Mouse (Mus musculus) heart, embryonic 11.5 days (tissue): ENCODE data around the gene D1Pas1. TPM values are rescaled to one million over a fixed set of nuclear protein-coding genes. Genes with fewer than 3 reads are reported as not detected.

Source experiments
- ATAC-seq: fragments of 200-750 bp; cut with Nextera tagmentation; replicated peaks from 2 replicates; pipeline ENCODE4 v1.8.0; 2017; ENCODE audit warnings: moderate library complexity; ENCODE audit not compliant: insufficient number of reproducible peaks, low FRiP score, low TSS enrichment
- H3K27ac ChIP-seq: fragments of 300-500 bp; sonication (generic); 2 replicates; pipeline ENCODE4 v1.5.1; 2014; ENCODE audit warnings: mild to moderate bottlenecking, low read depth, low read length
- H3K27me3 ChIP-seq: fragments of 300-500 bp; sonication (generic); 2 replicates; pipeline ENCODE4 v1.6.1; 2014; ENCODE audit warnings: mild to moderate bottlenecking, low read length, mixed read lengths; ENCODE audit not compliant: control insufficient read depth, insufficient read depth
- H3K36me3 ChIP-seq: fragments of 300-500 bp; sonication (generic); 2 replicates; pipeline ENCODE4 v1.6.1; 2014; ENCODE audit warnings: mild to moderate bottlenecking, low read length, moderate library complexity, mixed read lengths; ENCODE audit not compliant: control insufficient read depth, insufficient read depth
- H3K4me1 ChIP-seq: fragments of 300-500 bp; sonication (generic); 2 replicates; pipeline ENCODE4 v1.6.1; 2014; ENCODE audit warnings: low read length; ENCODE audit not compliant: control insufficient read depth, insufficient read depth
- H3K4me2 ChIP-seq: fragments of 300-500 bp; sonication (generic); 2 replicates; pipeline ENCODE4 v1.6.1; 2014; ENCODE audit warnings: mild to moderate bottlenecking, moderate library complexity
- H3K4me3 ChIP-seq: fragments of 300-500 bp; sonication (generic); 2 replicates; pipeline ENCODE4 v1.5.1; 2014; ENCODE audit warnings: low read depth, low read length
- H3K9ac ChIP-seq: fragments of 300-500 bp; sonication (generic); 2 replicates; pipeline ENCODE4 v1.6.1; 2014; ENCODE audit warnings: mild to moderate bottlenecking, low read depth, low read length, moderate library complexity
- H3K9me3 ChIP-seq: fragments of 300-500 bp; sonication (generic); replicated peaks from 2 replicates; pipeline ENCODE4 v1.6.1; 2016; ENCODE audit warnings: low read length; ENCODE audit not compliant: control insufficient read depth
- WGBS: fragments of 180-500 bp; shearing (Covaris S2); extraction: QIAGEN DNeasy Blood & Tissue Kit; methylation state at CpG from one replicate; pipeline ENCODE4 v1.1.7; 2014; ENCODE audit not compliant: insufficient replicate concordance; 5-methylcytosine and 5-hydroxymethylcytosine counted together
- polyA plus RNA-seq: library from polyadenylated mRNA; unstranded; fragments of >200 nt; fragmentation: Nextera tagmentation; extraction: Ambion mirVana; gene quantifications from 2 replicates; pipeline ENCODE4 v1.2.1, GENCODE M21; 2014

Gene D1Pas1
- polyA plus RNA-seq, 1 experiment from 2014 or later: 0.21 TPM

- no peaks in the 10 kb centered on the region for H3K36me3 ChIP-seq
- H3K27me3 ChIP-seq: no peaks in the 10 kb centered on the region
- no peak for ATAC-seq
- H3K9ac ChIP-seq: no peak overlapping the region
- no peaks in the 10 kb centered on the region for H3K4me1 ChIP-seq
- no peak overlapping the region for H3K4me2 ChIP-seq
- WGBS: 84% methylated on average over 8 of the region's 8 CpGs
- H3K4me3 ChIP-seq: no peak overlapping the region
- no peak overlapping the region for H3K27ac ChIP-seq
- no peaks in the 10 kb centered on the region for H3K9me3 ChIP-seq
Measured at GRCm38 (mm10) chr1:186979465-186979864, 12.2 kb downstream of the D1Pas1 start.

- no peak overlapping the region for H3K4me3 ChIP-seq
- H3K9me3 ChIP-seq: no peaks in the 10 kb centered on the region
- H3K4me1 ChIP-seq: no peaks in the 10 kb centered on the region
- H3K27me3 ChIP-seq: no peaks in the 10 kb centered on the region
- no peak overlapping the region for H3K27ac ChIP-seq
- ATAC-seq: no peak
- no peak overlapping the region for H3K9ac ChIP-seq
- no peaks in the 10 kb centered on the region for H3K36me3 ChIP-seq
- no peak overlapping the region for H3K4me2 ChIP-seq
- 54% methylated on average over 9 of the region's 9 CpGs for WGBS
Measured at GRCm38 (mm10) chr1:186980503-186980902, 13.3 kb downstream of the D1Pas1 start.

- no peaks in the 10 kb centered on the region for H3K9me3 ChIP-seq
- H3K4me1 ChIP-seq: no peaks in the 10 kb centered on the region
- no peaks in the 10 kb centered on the region for H3K27me3 ChIP-seq
- no peak overlapping the region for H3K9ac ChIP-seq
- ATAC-seq: no peak
- no peak overlapping the region for H3K4me2 ChIP-seq
- WGBS: 88% methylated on average over 11 of the region's 11 CpGs
- no peak overlapping the region for H3K27ac ChIP-seq
- no peak overlapping the region for H3K4me3 ChIP-seq
- H3K36me3 ChIP-seq: no peaks in the 10 kb centered on the region
Measured at GRCm38 (mm10) chr1:186985131-186985530, 17.9 kb downstream of the D1Pas1 start.

- WGBS: 74% methylated on average over 9 of the region's 9 CpGs
- Histone ChIP-seq H3K27ac (no peak overlapping the region), H3K9ac (no peak overlapping the region), H3K4me3 (no peak overlapping the region), H3K4me1 (no peaks in the 10 kb centered on the region), H3K27me3 (no peaks in the 10 kb centered on the region), H3K9me3 (no peaks in the 10 kb centered on the region), H3K4me2 (no peak overlapping the region), H3K36me3 (no peaks in the 10 kb centered on the region)
- no peak for ATAC-seq
Measured at GRCm38 (mm10) chr1:186986086-186986485, 18.9 kb downstream of the D1Pas1 start.

GRCm38 (mm10) chr1:186986506-186986905 lies 19.3 kb downstream of the D1Pas1 start:
- Histone ChIP-seq H3K9ac (no peak overlapping the region), H3K4me3 (no peak overlapping the region), H3K4me2 (no peak overlapping the region), H3K9me3 (no peaks in the 10 kb centered on the region), H3K27me3 (no peaks in the 10 kb centered on the region), H3K36me3 (no peaks in the 10 kb centered on the region), H3K27ac (no peak overlapping the region), H3K4me1 (no peaks in the 10 kb centered on the region)
- WGBS: 77% methylated on average over 8 of the region's 8 CpGs
- ATAC-seq: no peak

- H3K27me3 ChIP-seq: no peaks in the 10 kb centered on the region
- no peak overlapping the region for H3K9ac ChIP-seq
- no peak overlapping the region for H3K4me2 ChIP-seq
- no peak overlapping the region for H3K27ac ChIP-seq
- no peak for ATAC-seq
- H3K36me3 ChIP-seq: no peaks in the 10 kb centered on the region
- WGBS: 84% methylated on average over 9 of the region's 9 CpGs
- H3K9me3 ChIP-seq: 0 out of 2 replicates have a peak, but pooled peaks cover 4% of the 10 kb centered on the region
- no peak overlapping the region for H3K4me3 ChIP-seq
- H3K4me1 ChIP-seq: no peaks in the 10 kb centered on the region
Measured at GRCm38 (mm10) chr1:186988281-186988682, 21.1 kb downstream of the D1Pas1 start.

- Histone ChIP-seq H3K27me3 (no peaks in the 10 kb centered on the region), H3K4me1 (no peaks in the 10 kb centered on the region), H3K4me3 (no peak overlapping the region), H3K36me3 (no peaks in the 10 kb centered on the region), H3K4me2 (no peak overlapping the region), H3K9me3 (0 out of 2 replicates have a peak, but pooled peaks cover 4% of the 10 kb centered on the region), H3K27ac (no peak overlapping the region), H3K9ac (no peak overlapping the region)
- WGBS: 82% methylated on average over 4 of the region's 4 CpGs
- ATAC-seq: no peak
Measured at GRCm38 (mm10) chr1:186988822-186989221, 21.6 kb downstream of the D1Pas1 start.

- Histone ChIP-seq H3K27me3 (no peaks in the 10 kb centered on the region), H3K9ac (no peak overlapping the region), H3K4me2 (no peak overlapping the region), H3K9me3 (0 out of 2 replicates have a peak, but pooled peaks cover 4% of the 10 kb centered on the region), H3K27ac (no peak overlapping the region), H3K36me3 (no peaks in the 10 kb centered on the region), H3K4me1 (no peaks in the 10 kb centered on the region), H3K4me3 (no peak overlapping the region)
- no peak for ATAC-seq
- 63% methylated on average over 6 of the region's 6 CpGs for WGBS
Measured at GRCm38 (mm10) chr1:186991473-186991872, 24.3 kb downstream of the D1Pas1 start.

GRCm38 (mm10) chr1:186992113-186992512 lies 24.9 kb downstream of the D1Pas1 start:
- Histone ChIP-seq H3K36me3 (no peaks in the 10 kb centered on the region), H3K9ac (no peak overlapping the region), H3K27me3 (no peaks in the 10 kb centered on the region), H3K4me2 (no peak overlapping the region), H3K4me3 (no peak overlapping the region), H3K4me1 (no peaks in the 10 kb centered on the region), H3K9me3 (0 out of 2 replicates have a peak, but pooled peaks cover 4% of the 10 kb centered on the region), H3K27ac (no peak overlapping the region)
- no peak for ATAC-seq
- 89% methylated on average over 3 of the region's 3 CpGs for WGBS
